Mouse (Mus musculus) megakaryocyte, embryonic 14.5 days (primary cell): ENCODE results near the gene Gm8159. TPM values are rescaled to one million over a fixed set of nuclear protein-coding genes. Genes with fewer than 3 reads are reported as not detected.
"Not testable (repeated sequence)": the region's sequence is repeated elsewhere in the genome, so short reads cannot be mapped to it uniquely, and the experiment has no call there.

Source experiments
- H3K27me3 ChIP-seq: replicated peaks from 2 replicates; pipeline ENCODE3; 2012; ENCODE audit warnings: inconsistent platforms
- H3K36me3 ChIP-seq: replicated peaks from 2 replicates; pipeline ENCODE3; 2012; ENCODE audit warnings: low read length, inconsistent platforms, mixed read lengths
- H3K4me1 ChIP-seq: 2 replicates; pipeline ENCODE4 v1.6.1; 2012; ENCODE audit warnings: inconsistent platforms
- H3K4me3 ChIP-seq: replicated peaks from 2 replicates; pipeline ENCODE3; 2012; ENCODE audit warnings: moderate library complexity, mild to moderate bottlenecking, inconsistent platforms
- H3K9me3 ChIP-seq: 2 replicates; pipeline ENCODE4 v1.6.1; 2012; ENCODE audit warnings: inconsistent platforms
- polyA plus RNA-seq: library from polyadenylated mRNA; stranded (reverse); fragments of >175 nt; gene quantifications from 2 replicates; pipeline ENCODE4 v1.2.3, GENCODE M21; 2012; ENCODE audit warnings: low replicate concordance; ENCODE audit not compliant: insufficient read depth

Gm8159 gene
- not detected in 2 replicates for polyA plus RNA-seq

- H3K36me3 ChIP-seq, H3K4me1 ChIP-seq, H3K4me3 ChIP-seq, H3K27me3 ChIP-seq, H3K9me3 ChIP-seq: not testable (repeated sequence)
Measured at GRCm38 (mm10) chr14:4632052-4632451, at the start of gene Gm8159. Gene Gm8159, plus strand, starts transcription at chr14:4632352.

- not testable (repeated sequence) for H3K36me3 ChIP-seq, H3K4me3 ChIP-seq, H3K4me1 ChIP-seq, H3K27me3 ChIP-seq, H3K9me3 ChIP-seq
Measured at GRCm38 (mm10) chr14:4649309-4649708, 17.2 kb downstream of the Gm8159 start.

GRCm38 (mm10) chr14:4650324-4650723 is 18.2 kb downstream of the Gm8159 start:
- not testable (repeated sequence) for H3K9me3 ChIP-seq, H3K27me3 ChIP-seq, H3K4me1 ChIP-seq, H3K4me3 ChIP-seq, H3K36me3 ChIP-seq

DNA sequence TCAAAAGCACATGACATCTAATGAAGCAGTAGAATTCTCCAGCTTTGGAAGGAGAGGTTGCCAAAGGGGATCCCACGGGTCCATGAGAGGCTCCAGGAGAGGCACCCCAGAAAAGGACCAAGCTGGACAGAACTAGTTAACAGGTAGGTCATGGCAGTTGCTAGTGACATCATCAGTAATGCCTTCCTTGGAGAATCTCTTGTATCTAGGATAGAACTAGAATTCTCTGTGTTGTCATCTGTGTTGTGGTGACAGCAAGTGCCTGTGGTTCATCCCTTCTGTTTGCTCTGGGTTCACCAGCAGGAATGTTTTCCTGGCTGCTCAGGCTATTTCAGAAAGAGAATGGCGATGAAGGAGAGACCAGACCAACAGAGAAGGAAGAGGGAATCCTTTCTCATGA is 31.7 kb downstream of the Gm8159 start, which contains the start of gene Gm3239:
Gm3239 (plus strand) TSS at position 301 of the 400 bp plus-strand sequence.
- H3K4me1 ChIP-seq, H3K4me3 ChIP-seq, H3K9me3 ChIP-seq, H3K36me3 ChIP-seq, H3K27me3 ChIP-seq: not testable (repeated sequence)

Other genes with a start within 250 kb of the Gm8159 start
- gene Gm3159, start 234.8 kb upstream of the Gm8159 start, polyA plus RNA-seq, result not detected in 2 replicates
- gene Gm3164, start 216.9 kb upstream of the Gm8159 start, polyA plus RNA-seq, result not detected in 2 replicates
- not detected in 2 replicates for gene Gm3173, start 201.4 kb upstream of the Gm8159 start, polyA plus RNA-seq
- not detected in 2 replicates for gene Gm3182, start 150.6 kb upstream of the Gm8159 start, polyA plus RNA-seq
- not detected in 2 replicates for gene Gm3047, start 76.9 kb upstream of the Gm8159 start, polyA plus RNA-seq
- not detected in 2 replicates for gene Gm3239, start 31.8 kb downstream of the Gm8159 start, polyA plus RNA-seq
- not detected in 2 replicates for gene Gm7876, start 76.9 kb downstream of the Gm8159 start, polyA plus RNA-seq
- not detected in 2 replicates for gene Gm3252, start 94.4 kb downstream of the Gm8159 start, polyA plus RNA-seq
- gene Gm9602, start 144.0 kb downstream of the Gm8159 start, polyA plus RNA-seq, result not detected in 2 replicates
- 0.08 TPM in 1 of 2 replicates, not detected in the other for gene Gm3269, start 205.8 kb downstream of the Gm8159 start, polyA plus RNA-seq
- not detected in 2 replicates for gene Gm3264, start 223.2 kb downstream of the Gm8159 start, polyA plus RNA-seq